Mouse (Mus musculus): ENCODE data around the gene Sos1.
"Not testable (repeated sequence)": the region's sequence is repeated elsewhere in the genome, so short reads cannot be mapped to it uniquely, and the experiment has no call there.

Gene Sos1

GRCm38 (mm10) chr17:80426901-80427300, 53.4 kb downstream of the Sos1 start:
- DNase-seq (ENCODE audit: low read depth in 1 of 2, low spot score in 2 of 2): no peak

GRCm38 (mm10) chr17:80426171-80426570, 54.1 kb downstream of the Sos1 start:
- no peak for DNase-seq (ENCODE audit: low read depth in 1 of 2, low spot score in 2 of 2)

GRCm38 (mm10) chr17:80420998-80421397, 59.3 kb downstream of the Sos1 start:
- DNase-seq (ENCODE audit: low read depth in 1 of 2, low spot score in 2 of 2): no peak

GRCm38 (mm10) chr17:80418572-80419210, 61.6 kb downstream of the Sos1 start:
- no peak for DNase-seq (ENCODE audit: low read depth in 1 of 2, low spot score in 2 of 2)

- no peak for DNase-seq (ENCODE audit: low read depth in 1 of 2, low spot score in 2 of 2)
These were observed 69.1 kb downstream of the Sos1 start for GRCm38 (mm10) chr17:80411182-80411581.

- no peak for DNase-seq (ENCODE audit: low read depth in 1 of 2, low spot score in 2 of 2)
These were observed 82.0 kb downstream of the Sos1 start for GRCm38 (mm10) chr17:80398243-80398642.

- peak; percentile 4 to 23 for DNase-seq (ENCODE audit: low read depth in 1 of 2, low spot score in 2 of 2)
These were observed 88.5 kb downstream of the Sos1 start for GRCm38 (mm10) chr17:80391423-80392403.

GRCm38 (mm10) chr17:80390024-80390423, 90.2 kb downstream of the Sos1 start:
- DNase-seq (ENCODE audit: low read depth in 1 of 2, low spot score in 2 of 2): no peak

- no peak for DNase-seq (ENCODE audit: low read depth in 1 of 2, low spot score in 2 of 2)
These were observed 94.6 kb downstream of the Sos1 start for GRCm38 (mm10) chr17:80385671-80386070.

GRCm38 (mm10) chr17:80378386-80378785, 101.9 kb downstream of the Sos1 start:
- DNase-seq (ENCODE audit: low read depth in 1 of 2, low spot score in 2 of 2): not testable (repeated sequence)

GRCm38 (mm10) chr17:80373726-80374096, 106.5 kb downstream of the Sos1 start:
- no peak for DNase-seq (ENCODE audit: low read depth in 1 of 2, low spot score in 2 of 2)

- peak; percentile 43 to 63 for DNase-seq (ENCODE audit: low read depth in 1 of 2, low spot score in 2 of 2)
These were observed 107.1 kb downstream of the Sos1 start, which contains the start of gene Gm10190 for GRCm38 (mm10) chr17:80372989-80373725. TSS of gene Gm10190 (minus strand) at chr17:80373541.

GRCm38 (mm10) chr17:80368606-80369005, 111.6 kb downstream of the Sos1 start:
- DNase-seq (ENCODE audit: low read depth in 1 of 2, low spot score in 2 of 2): no peak

- DNase-seq (ENCODE audit: low read depth in 1 of 2, low spot score in 2 of 2): no peak
These were observed 113.0 kb downstream of the Sos1 start for GRCm38 (mm10) chr17:80367276-80367675.

- DNase-seq (ENCODE audit: low read depth in 1 of 2, low spot score in 2 of 2): no peak
These were observed 120.0 kb downstream of the Sos1 start for GRCm38 (mm10) chr17:80360245-80360644.

GRCm38 (mm10) chr17:80347234-80347633, 133.0 kb downstream of the Sos1 start:
- DNase-seq (ENCODE audit: low read depth in 1 of 2, low spot score in 2 of 2): no peak

GRCm38 (mm10) chr17:80346591-80347125, 133.6 kb downstream of the Sos1 start:
- no peak for DNase-seq (ENCODE audit: low read depth in 1 of 2, low spot score in 2 of 2)

- no peak for DNase-seq (ENCODE audit: low read depth in 1 of 2, low spot score in 2 of 2)
These were observed 135.0 kb downstream of the Sos1 start for GRCm38 (mm10) chr17:80345277-80345676.

Data from monocyte, adult 2 months (primary cell).